21 mouse cellular contexts compared by ENCODE assay signal in genomic region chr11:75297631-75298030, GRCm38 (mm10). TPM values are rescaled to one million over a fixed set of nuclear protein-coding genes. Genes with fewer than 3 reads are reported as not detected.
DNase-seq lines count a peak whose midpoint lies in the region; ATAC-seq and TF ChIP-seq lines count a peak whose summit lies in the region.
"Had no signal": no experiment of that assay in that cellular context is flagged by ENCODE, and none has a peak within 500 bp of the region (broad histone marks: within the 10 kb centered on the region; RNA-seq: fewer than 3 reads in every experiment).

No protein-coding gene starts in this region.

- H3K9ac ChIP-seq in liver, adult 2 months (ENCODE audit: low read depth, low read length): no peak overlapping the region
- no peak overlapping the region for H3K9ac ChIP-seq in heart, embryonic 15.5 days
- H3K9ac ChIP-seq: hindbrain, embryonic 14.5 days; limb, embryonic 13.5 days; liver, embryonic 15.5 days; neural tube, embryonic 15.5 days had no signal

- no peaks in the 10 kb centered on the region for H3K9me3 ChIP-seq in heart, embryonic 10.5 days
- no peaks in the 10 kb centered on the region for H3K9me3 ChIP-seq in heart, embryonic 15.5 days (replicated peaks)
- H3K9me3 ChIP-seq: limb, embryonic 13.5 days; liver, embryonic 15.5 days; neural tube, embryonic 15.5 days had no signal

- no peak for TF ChIP-seq CTCF in liver, adult 2 months (IDR thresholded peaks at IDR 0.05; ENCODE audit: low read depth, low read length)

- H3K79me2 ChIP-seq in liver, adult 2 months (ENCODE audit: control insufficient read depth, insufficient read depth, low read length): no peaks in the 10 kb centered on the region

- no peak overlapping the region for H3K4me3 ChIP-seq in heart, embryonic 10.5 days
- H3K4me3 ChIP-seq in liver, adult 2 months (ENCODE audit: insufficient read depth, low read depth, low read length): no peak overlapping the region
- H3K4me3 ChIP-seq in heart, embryonic 15.5 days: no peak overlapping the region
- H3K4me3 ChIP-seq: limb, embryonic 13.5 days; liver, embryonic 15.5 days; neural tube, embryonic 15.5 days had no signal

- peaks cover 33% of the 10 kb centered on the region for H3K36me3 ChIP-seq in heart, embryonic 10.5 days
- H3K36me3 ChIP-seq in liver, adult 2 months (ENCODE audit: control insufficient read depth, insufficient read depth, low read length): peaks cover 5% of the 10 kb centered on the region
- peaks cover 21% of the 10 kb centered on the region for H3K36me3 ChIP-seq in heart, embryonic 15.5 days

- peaks cover 61% of the 10 kb centered on the region for H3K4me1 ChIP-seq in heart, embryonic 10.5 days
- H3K4me1 ChIP-seq in liver, adult 2 months (ENCODE audit: control insufficient read depth, insufficient read depth, low read length): peaks cover 5% of the 10 kb centered on the region
- H3K4me1 ChIP-seq in heart, embryonic 15.5 days (replicated peaks): peaks cover 58% of the 10 kb centered on the region

- WGBS in heart, embryonic 10.5 days: 69% methylated on average over 9 of the region's 9 CpGs
- WGBS in liver, adult 2 months: 28% methylated on average over 9 of the region's 9 CpGs
- 57% methylated on average over 9 of the region's 9 CpGs for WGBS in heart, embryonic 15.5 days

- no peak for TF ChIP-seq POLR2A in liver, adult 2 months (IDR thresholded peaks at IDR 0.05; ENCODE audit: extremely low read depth, insufficient read depth, low read length)

- H3K27ac ChIP-seq in heart, embryonic 10.5 days: peak overlapping the region; percentile 43; the same call in 1 of the 2 replicates
- no peak overlapping the region for H3K27ac ChIP-seq in liver, adult 2 months (replicated peaks; ENCODE audit: insufficient read depth, low read depth, low read length)
- H3K27ac ChIP-seq in heart, embryonic 15.5 days: peak overlapping the region; percentile 82
- H3K27ac ChIP-seq: hindbrain, embryonic 14.5 days; limb, embryonic 13.5 days; liver, embryonic 15.5 days; neural tube, embryonic 15.5 days had no signal

- no peak for ATAC-seq in heart, embryonic 15.5 days (replicated peaks; ENCODE audit: insufficient number of reproducible peaks, insufficient read depth, low FRiP score, low read depth)
- ATAC-seq: forebrain, embryonic 16.5 days; midbrain, embryonic 16.5 days had no signal

- peaks cover 17% of the 10 kb centered on the region; the same call in 1 of the 2 replicates for H3K27me3 ChIP-seq in heart, embryonic 10.5 days (ENCODE audit: insufficient read depth, poor library complexity, severe bottlenecking)
- no peaks in the 10 kb centered on the region for H3K27me3 ChIP-seq in liver, adult 2 months (ENCODE audit: control insufficient read depth, insufficient read depth, low read length)
- H3K27me3 ChIP-seq in heart, embryonic 15.5 days: no peaks in the 10 kb centered on the region
- H3K27me3 ChIP-seq: neural tube, embryonic 15.5 days had no signal

- DNase-seq in heart, embryonic 10.5 days (ENCODE audit: low spot score): no peak
- no peak for DNase-seq in heart, adult 9 months (ENCODE audit: low spot score in 2 of 2)
- peak; percentile 67 for DNase-seq in liver, adult 2 months (ENCODE audit: extremely low read depth, low read depth, low spot score)
- DNase-seq in liver: no peak
- DNase-seq in kidney, postnatal 36 days: peak; percentile 27 to 68
- no peak for DNase-seq in urinary bladder, postnatal 25 days (ENCODE audit: low spot score)
- DNase-seq: adrenal gland, postnatal 25 days; B cell, adult 2 months; cerebellum, adult 11-12 months; cerebellum, postnatal 14 days; lung, postnatal 4 days; right cerebral cortex, postnatal 14 days; spleen, adult 18-20 months; thymus, postnatal 25 days had no signal

- peak overlapping the region; percentile 36 for H3K4me2 ChIP-seq in heart, embryonic 15.5 days
- H3K4me2 ChIP-seq: hindbrain, embryonic 14.5 days; limb, embryonic 13.5 days; liver, embryonic 15.5 days; neural tube, embryonic 15.5 days had no signal

RNA-seq across cellular contexts. Expression of gene Rpa1, which starts 50.5 kb away (rescaled TPM):
- 127 and 143 TPM in 2 replicates for polyA plus RNA-seq in heart, embryonic 10.5 days (2016; fragmentation: Nextera tagmentation; extraction: Ambion mirVana)
- 19.9 and 21.4 TPM in 2 replicates for total RNA-seq in liver, adult 2 months (2014; rRNA removed)
- 10.3 and 10.5 TPM in 2 replicates for polyA plus RNA-seq in liver, adult 2 months (2012; rRNA removed)
- polyA plus RNA-seq in heart, embryonic 15.5 days (2015; fragmentation: Nextera tagmentation; extraction: Ambion mirVana): 83.6 and 86.2 TPM in 2 replicates

RNA-seq across cellular contexts. Expression of gene Smyd4, which starts 50.6 kb away (rescaled TPM):
- polyA plus RNA-seq in heart, embryonic 10.5 days (2016; fragmentation: Nextera tagmentation; extraction: Ambion mirVana): 13.6 and 15.3 TPM in 2 replicates
- 1.8 and 2.5 TPM in 2 replicates for total RNA-seq in liver, adult 2 months (2014; rRNA removed)
- polyA plus RNA-seq in liver, adult 2 months (2012; rRNA removed): 0.93 and 1.1 TPM in 2 replicates
- polyA plus RNA-seq in heart, embryonic 15.5 days (2015; fragmentation: Nextera tagmentation; extraction: Ambion mirVana): 12.3 and 13.4 TPM in 2 replicates

Comparison
In these comparisons a context has a peak if more than half of its experiments do, and no peak if none do; other contexts are left out.
1. DNase-seq: peak in liver, adult 2 months (single experiment) and kidney, postnatal 36 days (2 of 2); none in heart, embryonic 10.5 days (single experiment), heart, adult 9 months (0 of 2), liver (single experiment) and urinary bladder, postnatal 25 days (single experiment).